Mouse (Mus musculus) myocyte (in vitro differentiated cells): ENCODE measurements at regions not wholly inside any gene's neighbourhood (a gene's known extent, or its start where the extent isn't known, plus 50 kb on each side); places are given as distances from the start of the nearest gene placed in this dataset.

Source experiments
- H3K27me3 ChIP-seq: one replicate; pipeline ENCODE4 v1.6.1; 2011; ENCODE audit not compliant: control insufficient read depth, insufficient read depth, insufficient read length
- H3K36me3 ChIP-seq: one replicate; pipeline ENCODE4 v1.6.1; 2011; ENCODE audit not compliant: control insufficient read depth, insufficient read depth
- H3K4me2 ChIP-seq: one replicate; pipeline ENCODE4 v1.6.1; 2011; ENCODE audit warnings: low read depth, control low read depth
- H3K4me3 ChIP-seq: one replicate; pipeline ENCODE4 v1.5.1; 2011; ENCODE audit warnings: mild to moderate bottlenecking, control low read depth, moderate library complexity
- H3K79me2 ChIP-seq: one replicate; pipeline ENCODE4 v1.6.1; 2011; ENCODE audit not compliant: control insufficient read depth, insufficient read depth
- H3ac ChIP-seq: one replicate; pipeline ENCODE4 v1.6.1; 2011; ENCODE audit not compliant: control insufficient read depth, insufficient read length
- CEBPB ChIP-seq: IDR thresholded peaks from 2 replicates; pipeline ENCODE4 v1.6.1; 2011; ENCODE audit warnings: mild to moderate bottlenecking, moderate library complexity; ENCODE audit not compliant: poor library complexity, insufficient read depth, severe bottlenecking
- E2F4 ChIP-seq: IDR thresholded peaks from one replicate; pipeline ENCODE4 v1.6.1; 2011; ENCODE audit warnings: mild to moderate bottlenecking, control low read depth, moderate library complexity; ENCODE audit not compliant: insufficient read depth
- MAX ChIP-seq: IDR thresholded peaks from one replicate; pipeline ENCODE4 v1.6.1; 2011; ENCODE audit warnings: low read depth, mild to moderate bottlenecking, control low read depth
- MYOD1 ChIP-seq, 3 experiments: IDR thresholded peaks; one replicate each; pipeline ENCODE4 v1.6.1; 2011; ENCODE audit warnings: control low read depth in 2 of 3, low read depth in 2 of 3, mild to moderate bottlenecking in 2 of 3, moderate library complexity in 1 of 3; ENCODE audit not compliant: insufficient read length in 2 of 3, control insufficient read depth in 1 of 3
- MYOG ChIP-seq, 3 experiments: IDR thresholded peaks; one replicate each; pipeline ENCODE4 v1.6.1; 2011; ENCODE audit warnings: control low read depth in 2 of 3, low read depth in 2 of 3, mild to moderate bottlenecking in 2 of 3; ENCODE audit not compliant: insufficient read length in 2 of 3, control insufficient read depth in 1 of 3, insufficient read depth in 1 of 3
- POLR2A ChIP-seq: IDR thresholded peaks from one replicate; pipeline ENCODE4 v1.6.1; 2011; ENCODE audit warnings: low read depth, mild to moderate bottlenecking, control low read depth, moderate library complexity; ENCODE audit not compliant: insufficient read length
- POLR2AphosphoS2 ChIP-seq: IDR thresholded peaks from one replicate; pipeline ENCODE4 v1.6.1; 2011; ENCODE audit warnings: low read depth, control low read depth; ENCODE audit not compliant: insufficient read length
- REST ChIP-seq: IDR thresholded peaks from one replicate; pipeline ENCODE4 v1.6.1; 2011; ENCODE audit warnings: mild to moderate bottlenecking, control low read depth, moderate library complexity; ENCODE audit not compliant: insufficient read depth, insufficient read length
- SRF ChIP-seq: IDR thresholded peaks from one replicate; pipeline ENCODE4 v1.6.1; 2011; ENCODE audit warnings: low read depth; ENCODE audit not compliant: control insufficient read depth, insufficient read length
- TCF12 ChIP-seq: IDR thresholded peaks from one replicate; pipeline ENCODE4 v1.6.1; 2011; ENCODE audit warnings: mild to moderate bottlenecking, control low read depth; ENCODE audit not compliant: poor library complexity, insufficient read depth, severe bottlenecking
- TCF3 ChIP-seq: IDR thresholded peaks from one replicate; pipeline ENCODE4 v1.6.1; 2011; ENCODE audit warnings: low read depth, control low read depth; ENCODE audit not compliant: insufficient read length
- USF1 ChIP-seq: IDR thresholded peaks from one replicate; pipeline ENCODE4 v1.6.1; 2011; ENCODE audit warnings: low read depth, mild to moderate bottlenecking, control low read depth, moderate library complexity

DNA sequence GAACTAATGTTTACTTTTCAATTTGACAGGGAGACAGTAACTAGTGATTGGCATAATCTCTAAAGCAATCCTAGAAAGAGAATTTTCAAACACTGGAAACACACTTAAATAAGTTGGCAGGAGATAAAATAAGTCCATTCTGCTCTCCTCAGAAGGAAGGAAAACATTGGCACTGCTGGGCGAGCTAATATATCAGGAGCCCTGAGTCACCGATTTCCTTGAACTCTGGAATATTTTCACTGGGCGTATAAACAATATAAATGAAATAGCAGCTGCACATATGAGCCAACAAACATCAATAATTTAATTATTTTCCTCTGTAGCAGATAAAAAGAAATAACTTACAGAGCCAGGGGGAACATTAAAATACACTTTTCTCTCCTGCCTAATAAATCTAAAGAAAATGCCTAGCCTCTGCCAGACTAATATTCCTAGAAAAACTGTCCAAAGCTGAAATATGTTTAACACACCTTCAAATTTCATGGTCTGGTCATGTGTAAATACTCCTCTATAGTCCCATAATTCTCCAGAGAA, 608.4 kb upstream of the Pkdcc start:
- Histone ChIP-seq H3K36me3 (no peaks in the 10 kb centered on the region), H3K4me2 (no peak overlapping the region), H3K27me3 (no peaks in the 10 kb centered on the region), H3K4me3 (no peak overlapping the region), H3K79me2 (no peaks in the 10 kb centered on the region), H3ac (no peak overlapping the region)
- TF ChIP-seq REST (no peak), MYOD1 (IDR thresholded peaks at IDR 0.05; ENCODE audit: control insufficient read depth in 1 of 3, insufficient read length in 2 of 3, low read depth in 2 of 3) (no peak), SRF (no peak), TCF12 (no peak), MAX (no peak), POLR2AphosphoS2 (no peak), MYOG (IDR thresholded peaks at IDR 0.05; ENCODE audit: control insufficient read depth in 1 of 3, insufficient read depth in 1 of 3, insufficient read length in 2 of 3, low read depth in 2 of 3) (no peak), E2F4 (no peak), POLR2A (no peak), USF1 (no peak), CEBPB (no peak), TCF3 (no peak)

DNA sequence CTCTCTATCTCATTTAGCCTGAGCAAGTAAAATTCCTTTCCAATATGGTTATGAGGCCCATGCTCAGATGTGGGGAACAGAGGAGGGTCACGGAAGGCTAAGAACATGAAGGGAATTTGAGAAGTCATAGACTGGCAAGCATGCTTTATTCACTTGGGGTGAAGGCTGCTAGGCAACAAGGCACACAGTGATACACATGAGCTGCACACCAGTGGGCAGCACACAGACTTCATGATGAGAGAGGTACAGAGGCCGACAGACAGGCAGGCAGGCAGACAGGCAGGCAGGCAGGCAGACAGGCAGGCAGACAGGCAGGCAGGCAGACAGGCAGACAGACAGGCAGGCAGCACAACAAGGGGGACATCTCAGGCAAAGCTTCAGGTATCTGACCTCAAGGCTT, 631.3 kb upstream of the Pkdcc start:
- TF ChIP-seq USF1 = no peak
- no peaks in the 10 kb centered on the region for H3K79me2 ChIP-seq
- no peak overlapping the region for H3K4me2 ChIP-seq
- H3K4me3 ChIP-seq = no peak overlapping the region
- H3ac ChIP-seq = no peak overlapping the region
- no peaks in the 10 kb centered on the region for H3K27me3 ChIP-seq
- H3K36me3 ChIP-seq = no peaks in the 10 kb centered on the region

DNA sequence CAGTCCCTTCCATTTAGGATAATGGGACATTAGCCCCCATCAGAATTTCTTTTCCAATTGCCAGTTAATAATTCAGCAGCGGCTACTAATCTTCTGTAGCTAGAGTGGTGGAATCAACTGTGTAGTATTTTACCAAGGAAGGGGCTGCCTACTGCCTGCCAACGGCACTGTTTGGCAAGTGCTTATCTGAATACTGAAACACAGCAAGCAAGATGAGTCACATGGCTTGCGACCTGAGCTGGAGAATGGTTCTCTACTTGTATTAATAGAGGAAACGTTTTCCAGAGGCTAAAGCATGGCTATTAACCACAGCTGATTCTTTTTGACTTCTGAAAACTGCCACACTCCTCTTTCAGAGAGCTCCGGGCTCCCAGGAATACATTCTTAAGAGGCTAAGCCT, 681.6 kb upstream of the Pkdcc start:
- TF ChIP-seq USF1 (no peak), REST (no peak), MYOG (IDR thresholded peaks at IDR 0.05; ENCODE audit: control insufficient read depth in 1 of 3, insufficient read depth in 1 of 3, insufficient read length in 2 of 3, low read depth in 2 of 3) (no peak), SRF (no peak)
- H3K4me3 ChIP-seq = no peak overlapping the region
- H3ac ChIP-seq = no peak overlapping the region
- no peak overlapping the region for H3K4me2 ChIP-seq
- H3K27me3 ChIP-seq = no peaks in the 10 kb centered on the region
- no peaks in the 10 kb centered on the region for H3K79me2 ChIP-seq
- no peaks in the 10 kb centered on the region for H3K36me3 ChIP-seq

DNA sequence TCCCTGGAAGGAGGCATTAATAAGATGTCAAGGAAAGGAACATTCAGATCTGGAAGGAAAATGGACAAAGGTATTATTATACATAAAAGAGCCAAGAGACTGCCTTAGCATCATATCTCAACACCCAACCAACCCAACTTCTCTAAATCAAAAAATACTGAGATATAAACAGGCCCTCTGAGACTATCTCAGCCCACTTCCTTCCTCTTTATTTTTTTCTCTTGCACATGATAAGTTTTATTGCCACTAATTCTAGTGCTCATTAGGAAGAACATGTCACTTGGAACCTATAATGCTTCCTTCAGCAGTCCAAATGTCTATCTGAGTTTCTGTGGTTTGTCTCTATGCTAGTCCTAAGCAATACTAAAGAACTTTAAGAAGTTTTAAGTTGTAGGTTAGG, 697.0 kb upstream of the Pkdcc start:
- TF ChIP-seq E2F4 = no peak
- H3K4me3 ChIP-seq = no peak overlapping the region
- H3K36me3 ChIP-seq = no peaks in the 10 kb centered on the region
- no peaks in the 10 kb centered on the region for H3K79me2 ChIP-seq
- H3ac ChIP-seq = no peak overlapping the region
- no peaks in the 10 kb centered on the region for H3K27me3 ChIP-seq
- H3K4me2 ChIP-seq = no peak overlapping the region

DNA sequence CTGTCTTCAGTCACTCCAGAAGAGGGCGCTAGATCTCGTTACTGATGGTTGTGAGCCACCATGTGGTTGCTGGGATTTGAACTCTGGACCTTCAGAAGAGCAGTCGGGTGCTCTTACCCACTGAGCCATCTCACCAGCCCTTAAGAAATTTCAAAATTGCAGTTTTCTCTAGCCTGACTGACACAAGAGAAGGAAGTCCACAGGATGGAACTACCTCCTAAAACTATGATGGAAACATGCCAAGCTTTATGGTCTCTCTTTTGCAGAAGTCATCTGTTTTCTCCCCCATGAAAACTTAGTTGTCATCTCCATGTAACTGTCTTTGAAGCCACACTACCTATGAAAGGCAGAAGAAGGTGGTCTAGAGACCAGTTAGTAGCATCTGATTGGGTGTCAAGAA, 698.2 kb upstream of the Pkdcc start:
- TF ChIP-seq MAX (no peak), POLR2A (no peak), CEBPB (no peak), REST (no peak), POLR2AphosphoS2 (no peak), MYOG (IDR thresholded peaks at IDR 0.05; ENCODE audit: control insufficient read depth in 1 of 3, insufficient read depth in 1 of 3, insufficient read length in 2 of 3, low read depth in 2 of 3) (no peak), SRF (no peak), USF1 (no peak), MYOD1 (IDR thresholded peaks at IDR 0.05; ENCODE audit: control insufficient read depth in 1 of 3, insufficient read length in 2 of 3, low read depth in 2 of 3) (no peak), E2F4 (no peak), TCF3 (no peak), TCF12 (no peak)
- Histone ChIP-seq H3ac (no peak overlapping the region), H3K4me2 (no peak overlapping the region), H3K27me3 (no peaks in the 10 kb centered on the region), H3K79me2 (no peaks in the 10 kb centered on the region), H3K4me3 (no peak overlapping the region), H3K36me3 (no peaks in the 10 kb centered on the region)

DNA sequence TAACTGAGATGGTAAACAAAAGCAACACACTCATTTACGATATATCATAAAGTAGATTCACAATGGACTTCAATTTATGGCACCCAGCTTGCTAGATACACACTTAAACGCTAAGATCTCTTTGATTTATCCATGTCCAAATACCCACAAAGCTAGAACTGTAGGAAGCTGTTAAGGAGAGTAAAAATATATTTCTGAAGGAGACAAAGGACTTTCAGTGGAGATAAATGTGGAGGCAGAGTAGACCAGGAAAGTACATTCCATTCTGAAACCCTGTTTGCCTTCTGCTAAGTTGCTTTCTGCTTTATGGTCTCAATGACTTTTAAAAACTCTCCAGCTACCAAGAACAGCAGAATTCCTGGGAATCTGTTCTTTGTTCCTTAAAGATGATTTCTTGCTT, 701.3 kb upstream of the Pkdcc start:
- Histone ChIP-seq H3K27me3 (no peaks in the 10 kb centered on the region), H3K4me3 (no peak overlapping the region), H3ac (no peak overlapping the region), H3K4me2 (no peak overlapping the region), H3K36me3 (no peaks in the 10 kb centered on the region), H3K79me2 (no peaks in the 10 kb centered on the region)
- TF ChIP-seq CEBPB = no peak
- TF ChIP-seq TCF12 = no peak
- TF ChIP-seq USF1 = no peak
- TF ChIP-seq TCF3 = no peak
- TF ChIP-seq E2F4 = no peak
- TF ChIP-seq MYOD1 (IDR thresholded peaks at IDR 0.05; ENCODE audit: control insufficient read depth in 1 of 3, insufficient read length in 2 of 3, low read depth in 2 of 3) = no peak
- no peak for TF ChIP-seq REST
- TF ChIP-seq MYOG (IDR thresholded peaks at IDR 0.05; ENCODE audit: control insufficient read depth in 1 of 3, insufficient read depth in 1 of 3, insufficient read length in 2 of 3, low read depth in 2 of 3) = no peak
- TF ChIP-seq POLR2AphosphoS2 = no peak
- no peak for TF ChIP-seq SRF
- TF ChIP-seq MAX = no peak
- TF ChIP-seq POLR2A = no peak
